Mouse (Mus musculus) c-Kit-positive CD71-negative TER-119-negative erythroid progenitor cells, embryonic 14.5 days (primary cell): ENCODE measurements around the gene Rab38.

Experiments used
- DNase-seq: peaks from one replicate; pipeline ENCODE4 v3.0.0-alpha.2; 2013; ENCODE audit warnings: low read depth

Rab38 gene

GRCm38 (mm10) chr7:88527100-88527671 is 97.1 kb downstream of the Rab38 start:
- DNase-seq, result no peak

- DNase-seq, result no peak
Observed at GRCm38 (mm10) chr7:88536127-88536531, 106.1 kb downstream of the Rab38 start.

GRCm38 (mm10) chr7:88536743-88537142 is 106.7 kb downstream of the Rab38 start:
- DNase-seq, result no peak
